Mouse (Mus musculus) midbrain, embryonic 16.5 days (tissue): Measurements from ENCODE around the gene Arid1b. TPM values are rescaled to one million over a fixed set of nuclear protein-coding genes. Genes with fewer than 3 reads are reported as not detected.
A peak's percentile ranks its signal among the peaks of the same experiment; 100 is the strongest.

Source experiments
- ATAC-seq: fragments of 200-750 bp; cut with Nextera tagmentation; 2 replicates; pipeline ENCODE4 v1.8.0; 2017; ENCODE audit warnings: moderate TSS enrichment
- H3K27ac ChIP-seq: fragments of 300-500 bp; sonication (generic); 2 replicates; pipeline ENCODE4 v1.5.1; 2014; ENCODE audit warnings: mild to moderate bottlenecking, low read length, mixed read lengths
- H3K27me3 ChIP-seq: fragments of 300-500 bp; sonication (generic); 2 replicates; pipeline ENCODE4 v1.6.1; 2014; ENCODE audit warnings: low read depth, low read length, mixed read lengths; ENCODE audit not compliant: control insufficient read depth, insufficient read depth
- H3K36me3 ChIP-seq: fragments of 300-500 bp; sonication (generic); 2 replicates; pipeline ENCODE4 v1.6.1; 2014; ENCODE audit warnings: mild to moderate bottlenecking, low read length, moderate library complexity, mixed read lengths; ENCODE audit not compliant: control insufficient read depth, insufficient read depth
- H3K4me1 ChIP-seq: fragments of 300-500 bp; sonication (generic); 2 replicates; pipeline ENCODE4 v1.6.1; 2014; ENCODE audit warnings: mild to moderate bottlenecking, low read length, mixed read lengths; ENCODE audit not compliant: control insufficient read depth, insufficient read depth
- H3K4me2 ChIP-seq: fragments of 300-500 bp; sonication (generic); 2 replicates; pipeline ENCODE4 v1.6.1; 2014; ENCODE audit warnings: mild to moderate bottlenecking, low read length, mixed read lengths
- H3K4me3 ChIP-seq: fragments of 300-500 bp; sonication (generic); 2 replicates; pipeline ENCODE4 v1.5.1; 2014; ENCODE audit warnings: low read depth, mild to moderate bottlenecking, low read length, moderate library complexity, mixed read lengths
- H3K9ac ChIP-seq: fragments of 300-500 bp; sonication (generic); 2 replicates; pipeline ENCODE4 v1.6.1; 2014; ENCODE audit warnings: low read depth, low read length, mixed read lengths
- H3K9me3 ChIP-seq: fragments of 300-500 bp; sonication (generic); replicated peaks from 2 replicates; pipeline ENCODE4 v1.6.1; 2014; ENCODE audit warnings: mild to moderate bottlenecking, low read length, mixed read lengths; ENCODE audit not compliant: control insufficient read depth, poor library complexity, severe bottlenecking
- WGBS: fragments of 180-500 bp; shearing (Covaris S2); extraction: QIAGEN DNeasy Blood & Tissue Kit; methylation state at CpG from one replicate; pipeline ENCODE4 v1.1.7; 2014; 5-methylcytosine and 5-hydroxymethylcytosine counted together
- polyA plus RNA-seq: library from polyadenylated mRNA; unstranded; fragments of >200 nt; fragmentation: Nextera tagmentation; extraction: Ambion mirVana; gene quantifications from 2 replicates; pipeline ENCODE4 v1.2.1, GENCODE M21; 2015

The Arid1b gene
- polyA plus RNA-seq, 1 experiment from 2014 or later, result 13.1 TPM

GRCm38 (mm10) chr17:4999256-4999655, 5.1 kb downstream of the Arid1b start:
- H3K4me1 ChIP-seq, result peaks cover 50% of the 10 kb centered on the region
- H3K27ac ChIP-seq, result no peak overlapping the region
- peak overlapping the region; percentile 44; the same call in 1 of the 2 replicates for H3K4me2 ChIP-seq
- H3K36me3 ChIP-seq, result no peaks in the 10 kb centered on the region
- H3K9ac ChIP-seq, result no peak overlapping the region
- 81% methylated on average over 1 of the region's 1 CpGs for WGBS
- no peaks in the 10 kb centered on the region for H3K27me3 ChIP-seq
- H3K9me3 ChIP-seq, result no peaks in the 10 kb centered on the region
- no peak for ATAC-seq
- H3K4me3 ChIP-seq, result no peak overlapping the region

GRCm38 (mm10) chr17:5000001-5000400, 5.9 kb downstream of the Arid1b start:
- Histone ChIP-seq H3K9me3 (no peaks in the 10 kb centered on the region), H3K4me3 (peak overlapping the region; percentile 29), H3K36me3 (no peaks in the 10 kb centered on the region), H3K4me2 (peak overlapping the region; percentile 54), H3K27ac (peak overlapping the region; percentile 50; the same call in 1 of the 2 replicates), H3K27me3 (no peaks in the 10 kb centered on the region), H3K4me1 (peaks cover 57% of the 10 kb centered on the region), H3K9ac (peak overlapping the region; percentile 52)
- no peak for ATAC-seq
- 46% methylated on average over 10 of the region's 10 CpGs for WGBS

- Histone ChIP-seq H3K27me3 (no peaks in the 10 kb centered on the region), H3K4me3 (peak overlapping the region; percentile 4; the same call in 1 of the 2 replicates), H3K9me3 (no peaks in the 10 kb centered on the region), H3K9ac (no peak overlapping the region), H3K4me1 (peaks cover 61% of the 10 kb centered on the region), H3K36me3 (no peaks in the 10 kb centered on the region), H3K27ac (no peak overlapping the region), H3K4me2 (peak overlapping the region; percentile 54)
- WGBS, result 40% methylated on average over 7 of the region's 7 CpGs
- ATAC-seq, result no peak
Measured at GRCm38 (mm10) chr17:5000871-5001270, 6.7 kb downstream of the Arid1b start.

- H3K4me3 ChIP-seq, result no peak overlapping the region
- H3K4me2 ChIP-seq, result peak overlapping the region; percentile 31
- H3K4me1 ChIP-seq, result peaks cover 66% of the 10 kb centered on the region
- no peak overlapping the region for H3K27ac ChIP-seq
- no peaks in the 10 kb centered on the region for H3K9me3 ChIP-seq
- no peak overlapping the region for H3K9ac ChIP-seq
- 52% methylated on average over 9 of the region's 9 CpGs for WGBS
- no peaks in the 10 kb centered on the region for H3K27me3 ChIP-seq
- no peak for ATAC-seq
- no peaks in the 10 kb centered on the region for H3K36me3 ChIP-seq
Measured at GRCm38 (mm10) chr17:5001531-5002131, 7.5 kb downstream of the Arid1b start.

DNA sequence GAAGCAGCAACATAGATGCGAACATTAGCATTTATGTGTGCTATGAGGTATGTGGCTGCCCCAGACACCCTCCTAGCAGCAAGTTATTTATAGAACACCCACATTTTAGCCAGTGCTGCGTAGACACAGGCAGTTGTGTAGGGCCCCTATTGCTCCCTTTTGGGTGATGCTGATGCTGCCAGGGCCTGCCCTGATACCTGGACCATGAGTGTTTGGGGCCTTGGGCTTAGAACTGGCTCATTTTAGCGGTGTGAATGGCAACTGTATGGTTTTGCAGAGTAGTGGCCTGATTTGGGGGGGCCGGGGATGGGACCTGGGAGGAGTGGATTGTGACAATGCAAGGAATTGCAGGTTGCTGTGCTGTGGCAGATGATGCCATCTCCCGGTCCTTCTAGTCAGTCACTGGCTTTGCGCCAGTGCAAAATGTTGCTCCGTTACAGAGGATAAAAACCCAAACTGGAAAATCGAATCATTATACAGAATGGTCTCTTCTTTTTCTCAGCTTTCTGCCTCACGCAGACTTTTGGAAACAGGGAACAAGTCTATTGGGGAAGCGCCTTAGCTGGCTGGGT, 8.9 kb downstream of the Arid1b start:
- no peaks in the 10 kb centered on the region for H3K36me3 ChIP-seq
- H3K4me1 ChIP-seq, result peaks cover 80% of the 10 kb centered on the region
- no peak overlapping the region for H3K9ac ChIP-seq
- H3K4me3 ChIP-seq, result no peak overlapping the region
- H3K9me3 ChIP-seq, result no peaks in the 10 kb centered on the region
- 72% methylated on average over 10 of the region's 10 CpGs for WGBS
- ATAC-seq, result no peak
- no peaks in the 10 kb centered on the region for H3K27me3 ChIP-seq
- no peak overlapping the region for H3K27ac ChIP-seq
- H3K4me2 ChIP-seq, result peak overlapping the region; percentile 9; the same call in 1 of the 2 replicates

GRCm38 (mm10) chr17:5004266-5004665, 10.1 kb downstream of the Arid1b start:
- H3K9me3 ChIP-seq, result no peaks in the 10 kb centered on the region
- H3K27me3 ChIP-seq, result no peaks in the 10 kb centered on the region
- H3K9ac ChIP-seq, result no peak overlapping the region
- no peak for ATAC-seq
- WGBS, result 43% methylated on average over 8 of the region's 8 CpGs
- H3K36me3 ChIP-seq, result no peaks in the 10 kb centered on the region
- H3K4me3 ChIP-seq, result no peak overlapping the region
- no peak overlapping the region for H3K27ac ChIP-seq
- H3K4me1 ChIP-seq, result peaks cover 90% of the 10 kb centered on the region
- no peak overlapping the region for H3K4me2 ChIP-seq

DNA sequence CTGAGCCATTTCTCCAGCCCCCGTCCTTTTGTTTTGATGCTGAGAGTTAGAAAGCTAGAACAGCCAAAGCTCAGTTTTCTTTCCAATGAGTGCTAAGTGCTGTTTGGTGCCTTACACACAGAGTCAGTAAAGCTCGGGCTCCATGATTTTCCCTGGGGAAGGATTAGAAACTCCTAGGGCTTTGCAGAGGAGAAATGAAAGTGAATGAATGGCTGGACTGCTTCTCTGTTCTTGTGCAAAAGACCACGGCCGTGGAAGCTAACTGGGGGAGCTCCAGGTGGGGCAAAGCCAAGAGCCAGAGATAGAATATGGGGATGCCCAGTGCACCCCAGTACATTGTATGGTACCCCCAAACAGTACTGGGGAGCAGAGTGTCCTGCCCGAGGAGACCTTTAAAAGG, 10.6 kb downstream of the Arid1b start:
- ATAC-seq, result no peak
- no peak overlapping the region for H3K9ac ChIP-seq
- no peak overlapping the region for H3K27ac ChIP-seq
- H3K36me3 ChIP-seq, result no peaks in the 10 kb centered on the region
- no peaks in the 10 kb centered on the region for H3K9me3 ChIP-seq
- H3K4me3 ChIP-seq, result no peak overlapping the region
- WGBS, result 39% methylated on average over 5 of the region's 5 CpGs
- H3K4me2 ChIP-seq, result no peak overlapping the region
- H3K4me1 ChIP-seq, result peaks cover 91% of the 10 kb centered on the region
- no peaks in the 10 kb centered on the region for H3K27me3 ChIP-seq

DNA sequence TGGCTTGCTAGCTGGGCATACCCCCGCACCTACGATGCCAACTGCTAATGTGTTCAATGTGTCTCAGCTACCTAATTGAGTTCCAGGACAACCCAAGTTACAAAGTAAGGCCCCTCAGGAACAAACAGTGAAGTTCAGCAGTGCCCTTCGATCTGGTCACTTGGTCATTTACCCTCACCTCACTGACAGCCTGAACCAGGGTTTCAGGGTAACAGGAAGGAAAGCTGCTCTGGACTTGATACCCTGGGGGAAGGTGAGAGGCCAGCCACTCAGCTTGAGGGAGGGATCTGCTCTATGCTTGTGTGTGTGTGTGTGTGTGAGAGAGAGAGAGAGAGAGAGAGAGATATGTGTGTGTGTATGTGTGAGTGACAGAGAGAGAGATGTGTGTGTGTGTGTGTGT, 11.2 kb downstream of the Arid1b start:
- no peak for ATAC-seq
- Histone ChIP-seq H3K27ac (no peak overlapping the region), H3K9ac (no peak overlapping the region), H3K4me3 (no peak overlapping the region), H3K27me3 (no peaks in the 10 kb centered on the region), H3K36me3 (no peaks in the 10 kb centered on the region), H3K9me3 (no peaks in the 10 kb centered on the region), H3K4me2 (no peak overlapping the region), H3K4me1 (peaks cover 90% of the 10 kb centered on the region)
- WGBS, result 86% methylated on average over 3 of the region's 3 CpGs

DNA sequence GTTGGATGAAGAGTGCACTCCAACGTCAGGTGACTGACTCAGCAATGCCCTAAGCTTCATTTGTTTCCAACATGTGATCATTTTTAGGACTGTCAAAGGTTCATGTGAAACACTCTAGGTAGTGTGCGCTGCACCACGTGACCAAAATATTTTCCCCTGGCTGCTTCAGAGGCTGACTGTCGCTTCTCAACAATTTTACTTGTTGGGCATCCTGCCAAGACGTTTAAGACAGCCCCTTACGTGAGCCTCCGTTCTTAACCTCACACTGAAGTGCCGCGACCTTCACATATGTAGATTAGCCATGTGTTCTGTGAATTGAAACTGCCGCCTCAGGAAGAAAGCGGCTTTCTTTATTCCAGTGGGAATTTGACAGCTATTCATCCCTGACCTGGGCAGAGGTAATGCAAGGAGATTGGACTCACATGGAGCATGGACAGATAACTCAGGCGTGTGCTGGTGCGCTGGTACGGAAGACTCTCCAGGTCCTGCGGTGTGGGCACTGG, 13.1 kb downstream of the Arid1b start:
- H3K4me3 ChIP-seq, result 0 out of 2 replicates have a peak overlapping the region, but pooled peaks have one; percentile 11
- peaks cover 75% of the 10 kb centered on the region for H3K4me1 ChIP-seq
- 5% methylated on average over 15 of the region's 15 CpGs for WGBS
- no peaks in the 10 kb centered on the region for H3K27me3 ChIP-seq
- no peaks in the 10 kb centered on the region for H3K9me3 ChIP-seq
- ATAC-seq, result peak; percentile 46; the same call in 1 of the 2 replicates
- H3K36me3 ChIP-seq, result no peaks in the 10 kb centered on the region
- H3K4me2 ChIP-seq, result peak overlapping the region; percentile 41
- H3K27ac ChIP-seq, result no peak overlapping the region
- H3K9ac ChIP-seq, result peak overlapping the region; percentile 31; the same call in 1 of the 2 replicates
